Mouse (Mus musculus): ENCODE results near the gene Dus2.
A peak's percentile ranks its signal among the peaks of the same experiment; 100 is the strongest.
"Not testable (repeated sequence)": the region's sequence is repeated elsewhere in the genome, so short reads cannot be mapped to it uniquely, and the experiment has no call there.

Dus2 gene

DNA sequence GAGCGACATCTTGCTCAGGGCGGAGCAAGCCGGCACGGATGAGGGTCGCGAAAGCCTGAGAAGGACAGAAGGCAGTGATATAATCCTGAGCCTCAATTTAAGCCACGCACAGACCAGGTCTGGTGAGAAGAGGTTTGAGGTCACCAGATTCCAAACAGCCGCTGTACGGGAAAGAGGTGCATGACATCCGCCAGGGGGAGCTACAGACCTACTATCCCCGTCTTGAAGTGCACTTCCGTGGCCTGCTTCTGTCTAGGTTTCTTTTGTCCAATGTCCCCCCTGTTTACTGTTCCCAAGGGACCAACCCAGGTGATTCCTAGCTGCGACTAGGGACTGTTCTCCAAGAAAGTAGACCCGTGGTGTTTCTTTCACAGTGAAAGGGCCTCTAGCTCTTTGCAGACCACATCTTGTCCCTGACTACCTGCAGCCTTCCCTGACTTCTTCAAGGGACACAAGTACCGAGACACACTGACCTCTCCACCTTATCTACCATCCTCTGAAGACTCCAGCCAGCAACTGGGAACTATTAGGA, at the start of gene Dus2:
TSS of gene Dus2 (plus strand) at position 482 of the 532 bp plus-strand sequence.
- DNase-seq (ENCODE audit: low read depth) = peak; percentile 95

DNA sequence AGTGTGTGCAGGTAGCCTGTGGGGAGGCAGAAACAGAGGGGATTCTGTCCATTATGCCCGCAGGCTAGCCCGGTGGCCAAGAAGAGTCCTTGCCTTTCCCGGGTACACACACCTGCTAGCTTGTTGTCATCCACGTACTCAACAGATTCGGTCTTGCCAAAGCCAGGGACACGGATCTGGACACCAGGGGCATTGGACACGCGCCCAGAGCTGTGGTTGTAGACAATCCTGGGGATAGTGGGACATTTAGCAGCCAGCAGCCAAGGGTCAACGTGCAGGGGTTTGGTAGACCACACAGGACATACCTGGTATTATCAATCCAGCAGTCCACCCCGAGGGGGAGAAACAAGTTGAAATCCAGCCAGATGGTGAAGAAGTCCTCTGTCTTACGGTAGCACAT, 49.1 kb upstream of the Dus2 start:
- DNase-seq (ENCODE audit: low read depth) = no peak

DNA sequence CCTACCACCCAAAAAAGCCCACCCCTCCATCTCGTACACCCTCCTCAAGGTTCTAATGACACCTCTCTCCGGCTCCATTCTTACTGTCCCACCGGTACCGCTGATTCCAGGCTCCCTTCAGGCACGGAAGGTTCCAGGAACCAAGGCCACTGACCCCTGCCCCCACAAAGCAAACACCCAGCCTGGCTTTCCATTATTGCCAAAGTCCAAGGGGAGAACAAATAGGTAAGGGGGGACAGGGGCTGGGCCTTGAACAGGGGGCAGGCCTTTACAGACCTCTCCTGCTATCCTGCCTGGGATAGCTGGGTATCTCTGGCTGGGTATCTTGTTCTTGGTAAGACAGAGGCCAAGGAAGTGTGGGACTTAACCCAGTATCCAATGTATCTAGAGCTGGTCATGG, 48.6 kb upstream of the Dus2 start:
- no peak for DNase-seq (ENCODE audit: low read depth)

DNA sequence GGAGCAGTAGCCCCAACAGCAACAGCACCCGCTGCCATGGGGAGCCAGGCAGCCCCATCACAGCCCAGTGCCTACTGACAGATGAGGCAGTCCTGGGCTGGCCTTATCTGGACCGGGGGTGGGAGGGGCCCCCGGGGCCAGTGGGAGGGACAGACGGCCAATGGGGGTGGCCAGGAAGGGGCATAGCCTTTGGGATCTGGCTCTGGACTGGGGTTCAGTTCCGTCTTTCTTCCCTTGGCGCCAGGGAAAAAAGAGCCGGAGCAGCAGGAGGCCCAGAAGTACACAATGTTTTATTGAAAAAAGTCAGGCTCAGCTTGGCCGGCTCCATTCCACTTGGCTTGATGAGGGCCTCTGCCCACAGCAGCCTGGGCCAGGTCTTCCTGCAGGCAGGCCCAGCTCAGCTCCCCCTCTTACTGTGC, 47.8 kb upstream of the Dus2 start, which contains the start of gene Lcat:
TSS of gene Lcat (minus strand) at position 62 of the 419 bp plus-strand sequence.
- no peak for DNase-seq (ENCODE audit: low read depth)

DNA sequence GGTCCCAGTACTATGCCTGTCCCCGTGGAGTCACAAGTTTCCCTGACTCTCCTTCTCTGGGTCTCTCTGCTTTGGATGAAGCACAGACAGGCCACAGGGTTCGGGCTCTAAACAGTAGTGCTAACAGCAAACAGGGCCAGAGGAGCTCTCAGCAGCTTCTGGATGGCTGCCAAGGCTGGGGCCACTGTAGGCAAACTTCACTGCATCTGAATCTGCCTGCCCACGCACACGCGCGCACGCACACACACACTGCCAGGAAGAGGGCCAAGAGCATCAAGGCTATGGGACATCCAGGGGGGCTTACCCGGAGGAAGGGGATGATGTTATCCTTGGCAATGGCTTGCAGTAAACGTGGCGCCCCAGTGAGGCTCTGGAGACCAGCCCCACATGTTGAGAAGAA, 41.8 kb upstream of the Dus2 start:
- DNase-seq (ENCODE audit: low read depth) = no peak

DNA sequence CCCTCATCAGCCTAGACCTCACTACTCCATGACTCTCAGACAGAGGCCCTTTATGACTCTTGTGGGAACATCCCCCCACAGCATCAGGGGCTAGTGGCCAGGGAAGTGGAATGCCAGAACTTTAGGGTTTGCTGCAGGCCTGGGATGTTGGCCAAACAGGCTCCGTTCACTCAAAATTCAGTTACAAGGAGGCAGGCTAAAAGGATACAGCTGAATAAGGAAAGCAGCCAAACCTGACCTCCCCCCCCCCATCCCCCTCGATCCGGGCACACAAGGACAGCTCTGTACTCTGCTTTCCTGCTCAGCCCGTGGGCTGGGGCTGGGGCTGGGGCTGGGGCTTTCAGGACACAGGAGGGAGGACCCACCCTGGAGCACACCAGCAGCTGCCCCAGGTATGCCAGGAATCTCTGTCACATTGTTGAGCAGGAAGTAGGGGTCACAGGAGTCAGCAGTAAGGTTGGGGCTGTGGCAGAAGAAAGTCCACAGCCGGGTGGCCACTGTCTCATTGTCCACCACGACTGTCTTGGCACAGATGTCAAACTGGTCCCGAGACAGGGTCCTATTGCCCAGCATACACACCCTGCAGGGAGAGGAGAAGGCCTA, 40.0 kb upstream of the Dus2 start:
- no peak for DNase-seq (ENCODE audit: low read depth)

DNA sequence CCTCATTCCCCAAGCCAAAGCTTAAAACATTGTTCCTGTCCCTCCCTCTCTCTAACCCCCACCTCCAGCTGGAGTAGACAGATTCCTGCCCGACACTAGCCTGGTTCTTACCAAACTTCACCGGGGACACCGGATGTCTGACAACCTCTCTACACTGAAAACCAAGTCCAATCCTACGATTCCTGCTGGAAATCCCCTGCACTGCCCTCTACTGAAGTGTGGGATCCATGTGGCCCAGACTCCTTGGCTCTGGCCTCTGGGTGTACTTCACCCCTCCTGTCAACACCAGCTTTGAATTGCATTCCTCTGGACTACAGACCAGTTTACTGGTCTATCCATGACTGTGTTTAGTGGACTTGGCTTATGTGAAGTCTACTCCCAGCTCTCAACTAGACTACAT, 34.6 kb upstream of the Dus2 start:
- DNase-seq (ENCODE audit: low read depth) = no peak

DNA sequence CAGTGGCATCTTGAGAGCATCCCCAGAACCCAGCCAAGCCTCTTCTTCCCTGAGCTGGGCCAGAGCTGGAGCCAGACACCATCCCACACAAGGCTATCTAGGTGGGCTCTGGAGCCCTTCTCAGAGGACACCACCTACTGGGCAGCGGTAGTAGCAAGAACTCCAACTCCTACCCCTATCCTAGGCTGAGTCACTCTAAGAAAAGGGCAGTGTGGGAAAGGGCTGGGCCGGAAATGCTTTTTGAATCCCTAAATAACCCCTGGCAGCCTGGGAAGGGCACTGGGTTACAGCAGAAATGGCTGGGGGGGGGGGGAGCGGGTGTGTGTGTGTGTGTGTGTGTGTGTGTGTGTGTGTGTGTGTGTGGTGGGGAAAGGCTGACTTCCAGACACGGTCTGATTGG, 33.3 kb upstream of the Dus2 start:
- DNase-seq (ENCODE audit: low read depth) = no peak

DNA sequence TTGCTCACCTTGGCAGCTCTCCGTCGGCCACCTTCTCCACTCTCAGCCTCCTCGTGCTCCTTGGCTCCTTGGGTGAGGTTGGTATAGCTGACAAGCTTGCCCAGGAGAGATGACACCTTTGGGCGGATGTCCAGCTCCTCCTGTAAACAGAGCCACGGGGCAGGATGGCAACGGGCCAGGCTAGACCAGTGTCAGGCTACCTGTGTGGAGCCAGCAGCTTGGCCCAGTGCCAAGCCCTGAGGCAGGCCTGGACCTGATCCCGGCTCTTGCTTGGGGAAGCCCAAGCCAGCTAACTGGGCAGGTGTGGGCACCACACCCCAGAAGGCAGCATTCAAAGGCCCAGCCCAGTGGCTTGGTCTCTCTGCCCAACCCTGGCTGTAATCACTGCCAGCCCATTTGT, 31.8 kb upstream of the Dus2 start:
- DNase-seq (ENCODE audit: low read depth) = no peak

DNA sequence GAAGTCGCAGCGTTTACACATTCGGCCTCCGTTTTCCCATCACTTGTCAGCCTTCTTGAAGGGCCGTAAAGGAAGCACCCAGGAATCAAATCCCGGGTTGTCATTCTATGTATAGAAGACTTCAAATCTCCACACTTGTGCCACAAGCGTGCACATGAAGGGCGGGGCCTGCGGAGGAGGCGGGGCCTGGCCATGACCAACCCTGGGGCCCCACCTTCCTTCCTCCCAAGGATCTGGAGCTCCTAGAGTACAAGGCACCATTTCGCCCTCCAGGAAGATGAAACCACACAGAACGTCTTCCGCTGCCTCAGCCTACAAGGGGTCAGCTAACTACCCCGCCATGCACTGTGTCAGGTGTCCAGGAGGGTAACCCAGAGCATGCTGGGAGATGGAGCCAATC, 30.0 kb upstream of the Dus2 start:
- DNase-seq (ENCODE audit: low read depth) = no peak

DNA sequence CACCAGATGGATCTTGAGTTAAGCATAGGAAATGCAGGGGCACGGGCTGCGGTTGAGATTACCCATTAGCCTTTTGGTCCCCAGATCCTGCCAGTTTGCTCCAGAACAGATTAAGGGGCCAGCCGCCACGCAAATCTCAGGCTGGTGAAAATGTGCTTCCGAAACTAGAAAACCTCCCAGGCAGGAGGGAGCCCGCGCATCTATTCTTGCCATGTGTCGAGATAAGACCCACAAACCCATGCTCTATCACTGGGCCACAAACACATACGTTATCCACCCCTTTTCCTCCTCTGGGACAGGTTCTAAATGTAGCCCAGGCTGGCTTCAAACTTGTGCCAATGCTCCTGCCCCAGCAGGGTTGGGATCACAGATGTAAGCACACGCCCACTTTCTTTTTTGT, 29.6 kb upstream of the Dus2 start:
- no peak for DNase-seq (ENCODE audit: low read depth)

DNA sequence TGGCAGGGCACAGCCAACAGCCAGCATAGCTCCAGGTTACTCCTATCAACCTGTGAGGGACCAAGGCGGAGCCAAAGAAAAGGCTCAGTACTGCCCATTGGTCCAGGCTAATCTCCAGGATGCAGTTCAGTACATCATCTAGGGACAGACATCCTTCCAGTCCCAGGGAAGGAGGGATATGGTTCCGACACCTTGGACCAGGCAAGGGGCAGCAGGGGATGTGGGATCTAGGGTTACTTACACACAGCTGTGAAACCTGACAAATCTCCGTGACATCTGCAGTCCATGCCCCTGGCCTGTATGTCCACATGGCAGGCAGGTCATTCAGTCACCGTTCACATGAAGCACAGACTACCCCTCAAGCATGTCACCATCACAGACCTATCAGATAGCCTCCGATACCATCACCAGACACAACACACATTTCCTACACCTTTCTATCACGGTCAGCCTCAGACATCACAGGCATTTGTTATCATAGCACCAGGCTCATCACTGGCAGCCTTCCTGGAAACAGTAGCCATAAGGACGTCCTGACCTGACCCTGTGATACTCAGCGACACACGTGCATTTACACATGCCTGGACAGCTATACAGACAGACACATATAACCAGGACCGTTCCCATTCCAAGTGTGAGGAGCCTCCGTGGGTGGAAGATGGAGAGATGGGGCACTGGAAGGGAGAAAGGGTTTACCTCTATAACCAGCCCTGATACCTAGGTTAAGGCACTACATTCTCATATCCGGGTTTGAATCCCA, 26.5 kb upstream of the Dus2 start:
- peak; percentile 9 for DNase-seq (ENCODE audit: low read depth)

DNA sequence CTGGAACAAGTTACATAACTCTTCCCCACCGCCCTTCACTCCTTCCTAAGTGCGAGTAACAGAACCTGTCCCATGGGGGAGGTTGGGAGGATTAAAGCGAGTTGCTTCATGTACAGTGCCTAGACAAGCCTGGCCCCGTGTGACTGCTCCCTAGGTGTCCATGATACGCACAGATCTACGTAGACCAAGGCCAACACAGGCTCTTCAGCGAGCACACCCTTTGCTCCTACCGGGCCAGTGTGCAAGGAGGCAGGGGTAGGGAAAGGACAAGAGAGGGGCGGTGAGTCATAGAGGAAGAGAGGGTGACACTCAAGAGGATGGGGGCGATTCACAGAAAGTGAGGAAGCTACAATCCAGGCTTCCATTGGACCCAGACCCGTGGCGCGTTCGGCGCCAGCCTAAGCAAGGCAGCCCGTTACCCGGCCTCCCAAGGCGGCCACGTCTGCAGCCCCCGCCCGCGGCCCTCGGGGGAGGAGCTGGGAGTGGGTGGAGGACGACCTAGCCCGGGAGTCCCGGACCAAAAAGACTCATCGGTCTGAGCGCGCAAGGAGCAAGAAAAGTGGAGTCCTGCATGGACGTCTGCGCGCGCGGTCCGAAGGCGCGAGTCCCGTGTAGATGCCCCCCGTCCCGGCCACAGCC, 25.8 kb upstream of the Dus2 start:
- peak; percentile 64 for DNase-seq (ENCODE audit: low read depth)

DNA sequence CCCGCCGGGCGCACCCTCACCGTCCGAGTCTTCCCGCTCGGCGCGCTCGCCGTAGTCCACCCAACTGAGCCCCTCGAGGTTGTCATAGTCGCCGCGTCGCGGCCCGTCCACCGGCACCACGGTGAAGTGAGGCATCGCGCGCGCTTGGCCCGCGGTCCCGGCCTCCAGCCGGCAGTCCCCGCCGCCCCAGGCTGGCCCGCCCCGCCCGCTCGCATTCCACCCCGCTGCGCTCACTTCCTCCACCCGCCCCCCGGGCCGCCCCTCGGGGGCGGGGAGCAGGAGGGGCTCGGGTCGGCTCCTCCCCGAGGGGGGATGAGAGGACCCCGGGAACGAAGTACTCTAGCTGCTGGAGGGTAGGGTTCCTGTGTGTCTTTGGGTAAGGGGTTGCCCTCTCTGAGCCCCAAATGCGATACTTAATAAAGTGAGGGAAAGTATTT, 25.2 kb upstream of the Dus2 start, which contains the start of gene Slc12a4:
TSS of gene Slc12a4 (minus strand) at position 193 of the 437 bp plus-strand sequence.
- DNase-seq (ENCODE audit: low read depth) = peak; percentile 82

DNA sequence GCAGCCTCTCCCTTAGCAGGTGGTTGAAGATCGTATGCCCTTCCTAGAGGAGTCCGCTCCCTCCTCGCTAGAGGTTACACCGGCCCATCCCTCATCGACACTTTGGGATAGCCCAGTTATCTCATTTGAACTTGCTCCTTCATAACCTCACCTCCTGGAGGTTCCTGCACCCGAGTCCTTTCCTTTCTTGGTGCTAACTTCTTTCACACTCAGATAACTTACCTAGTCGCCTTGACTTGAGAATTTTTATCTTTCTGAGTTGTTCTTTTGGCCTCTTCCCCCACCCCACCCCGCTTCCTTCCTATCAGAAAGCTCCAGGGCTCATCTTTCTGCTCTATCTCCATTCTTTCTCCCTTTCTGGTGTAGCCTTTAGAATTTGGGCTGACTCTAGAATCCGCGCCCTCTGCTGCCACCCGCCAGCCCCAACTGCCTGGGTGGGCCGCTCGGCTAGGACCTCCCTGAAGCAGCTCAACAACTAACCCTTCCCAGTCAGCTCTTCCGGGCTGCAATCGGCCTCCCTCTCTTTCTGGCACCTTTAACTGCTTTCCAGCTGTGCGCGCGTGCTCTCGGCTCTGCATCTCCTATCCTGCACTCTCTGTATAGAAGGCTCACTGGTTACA, 24.3 kb upstream of the Dus2 start:
- peak; percentile 44 for DNase-seq (ENCODE audit: low read depth)

DNA sequence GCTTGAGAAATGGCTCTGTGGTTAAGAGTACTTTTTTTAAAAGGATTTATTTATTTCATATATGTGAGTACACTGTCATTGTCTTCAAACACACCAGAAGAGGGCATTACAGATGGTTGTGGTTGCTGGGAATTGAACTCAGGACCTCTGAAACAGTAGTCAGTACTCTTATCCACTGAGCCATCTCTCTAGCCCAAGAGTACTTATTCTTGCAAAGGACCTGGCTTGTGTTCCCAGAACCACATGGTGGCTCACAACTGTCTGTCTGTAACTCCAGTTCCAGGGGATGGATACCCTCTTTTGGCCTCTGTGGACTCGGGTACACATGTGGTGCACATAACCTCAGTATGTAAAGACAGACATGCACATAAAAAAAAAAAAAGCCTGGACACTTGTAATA, 21.8 kb upstream of the Dus2 start:
- DNase-seq (ENCODE audit: low read depth) = no peak

DNA sequence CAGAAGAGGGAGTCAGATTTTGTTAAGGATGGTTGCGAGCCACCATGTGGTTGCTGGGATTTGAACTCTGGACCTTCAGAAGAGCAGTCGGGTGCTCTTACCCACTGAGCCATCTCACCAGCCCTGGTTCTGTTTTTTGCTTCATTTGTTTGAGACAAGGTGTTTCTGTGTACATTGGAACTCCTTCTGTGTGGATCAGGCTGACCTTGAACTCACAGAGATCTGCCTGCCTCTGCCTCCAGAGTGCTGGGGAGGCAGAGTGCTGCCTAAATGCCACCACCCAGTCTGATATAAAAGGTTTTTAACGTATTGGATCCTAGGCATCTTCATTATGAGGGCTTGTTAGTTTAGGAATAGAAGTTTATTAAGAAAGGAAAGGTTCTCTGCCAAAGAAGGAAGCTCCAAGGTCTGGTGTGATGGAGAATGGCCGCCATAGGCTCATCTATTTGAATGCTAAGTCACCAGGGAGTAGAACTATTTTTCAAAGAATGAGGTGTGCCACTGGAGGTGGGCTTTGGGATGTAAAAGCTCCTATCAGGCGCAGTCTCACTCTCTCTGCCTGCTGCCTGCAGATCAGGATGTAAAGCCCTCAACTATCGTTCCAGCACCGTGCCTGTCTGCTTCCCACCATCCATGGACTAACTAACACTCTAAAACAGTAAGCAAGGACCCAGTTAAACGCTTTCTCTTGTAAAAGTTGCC, 20.0 kb upstream of the Dus2 start:
- no peak for DNase-seq (ENCODE audit: low read depth)

DNA sequence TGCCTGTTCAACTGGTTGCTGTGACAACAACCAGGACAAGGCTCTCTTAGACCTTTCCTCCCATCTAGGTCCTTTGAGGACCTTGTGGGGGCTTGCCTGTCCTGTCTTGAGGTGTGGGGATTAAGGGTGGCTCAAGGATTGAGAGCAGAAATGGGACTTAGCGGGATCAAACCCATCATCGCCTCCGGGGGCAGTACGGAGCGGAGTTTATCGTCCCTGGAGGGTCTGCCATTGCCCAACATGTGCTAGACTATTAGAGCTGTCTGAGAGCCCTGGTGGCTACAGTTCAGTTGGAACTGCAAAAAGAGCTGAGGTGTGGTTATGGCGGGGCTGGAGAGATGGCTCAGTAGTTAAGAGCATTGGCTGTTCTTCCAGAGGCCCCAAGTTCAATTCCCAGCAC, 15.8 kb upstream of the Dus2 start:
- no peak for DNase-seq (ENCODE audit: low read depth)

DNA sequence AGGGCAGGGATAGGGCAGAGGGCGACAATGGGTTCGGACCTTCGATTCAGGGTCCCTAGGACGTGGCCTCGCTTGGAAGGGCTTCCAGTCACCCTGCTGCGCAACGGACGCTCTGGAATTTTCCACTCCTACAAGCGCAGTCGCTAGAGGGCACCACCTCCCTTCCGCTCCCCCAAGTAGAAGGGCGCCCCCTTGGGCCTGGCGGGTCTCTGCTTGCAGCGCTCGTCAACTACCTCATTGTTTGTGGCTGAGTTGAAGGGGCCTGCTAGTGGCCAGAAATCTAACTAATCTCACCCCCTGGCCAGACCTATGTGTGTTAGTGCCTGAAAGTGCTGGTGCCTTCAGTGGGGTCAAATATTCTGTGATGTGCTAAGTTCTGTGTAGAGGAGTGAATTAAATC, 11.8 kb upstream of the Dus2 start, which contains the start of gene Dpep3:
TSS of gene Dpep3 (minus strand) at position 105 of the 400 bp plus-strand sequence.
- DNase-seq (ENCODE audit: low read depth) = no peak

DNA sequence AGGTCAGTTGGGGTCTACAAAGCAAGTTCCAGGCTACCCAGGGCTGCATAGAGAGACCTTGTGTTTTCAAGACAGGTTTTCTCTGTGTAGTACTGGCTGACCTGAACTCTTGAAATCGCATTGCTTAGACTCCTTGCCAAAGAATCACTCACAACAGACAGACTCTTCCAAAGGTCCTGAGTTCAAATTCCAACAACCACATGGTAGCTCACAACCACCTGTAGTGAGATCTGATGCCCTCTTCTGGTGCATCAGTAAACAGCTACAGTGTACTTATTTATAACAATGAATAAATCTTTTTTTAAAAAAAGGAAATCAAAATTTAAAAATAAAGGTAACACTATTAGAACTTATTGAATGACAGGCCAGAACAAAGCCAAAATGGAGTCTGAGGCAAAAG, 10.0 kb upstream of the Dus2 start:
- no peak for DNase-seq (ENCODE audit: low read depth)

DNA sequence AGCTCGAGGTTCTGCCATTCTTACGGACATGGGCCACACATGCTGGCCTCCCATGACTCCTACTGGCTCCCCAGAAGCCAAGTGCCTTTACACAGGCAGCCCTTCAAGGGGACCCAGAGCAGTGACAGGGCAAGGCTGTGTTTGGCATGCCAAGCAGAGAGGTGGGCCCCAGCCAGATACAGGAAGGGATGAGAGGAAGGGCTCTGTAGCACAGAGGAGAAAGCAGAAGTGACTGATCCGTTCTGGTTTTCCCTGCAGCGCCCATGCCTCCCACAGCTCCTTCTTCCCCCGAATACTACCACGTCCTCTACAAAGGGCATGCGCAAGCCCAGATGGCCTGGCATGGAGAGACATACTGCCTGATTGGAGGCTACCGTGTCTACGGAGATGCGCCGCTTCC, 7.7 kb upstream of the Dus2 start:
- DNase-seq (ENCODE audit: low read depth) = not testable (repeated sequence)

DNA sequence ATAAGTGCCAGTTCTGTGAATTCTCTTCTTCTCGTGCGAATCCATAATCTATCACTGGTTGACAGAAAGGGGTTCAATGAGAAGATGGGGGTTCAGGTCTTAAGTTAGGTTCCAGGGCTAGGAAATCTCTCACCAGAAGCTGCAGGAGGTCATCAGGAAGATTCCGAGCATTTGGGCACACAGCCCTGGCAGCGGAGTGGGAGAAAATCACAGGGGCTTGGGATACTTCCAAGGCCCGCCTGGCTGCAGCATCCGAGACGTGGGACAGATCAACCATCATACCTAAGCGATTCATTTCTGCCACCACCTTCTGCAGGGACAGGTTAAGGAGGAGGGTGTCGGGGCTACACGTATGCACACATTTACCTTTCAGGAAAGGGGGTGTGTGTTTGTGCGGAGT, 2.6 kb upstream of the Dus2 start:
- DNase-seq (ENCODE audit: low read depth) = no peak
